Mouse (Mus musculus) CD4-positive, CD25-positive, alpha-beta regulatory T cell, adult 4 months (primary cell): Measurements from ENCODE around the gene Rad51ap2. TPM values are rescaled to one million over a fixed set of nuclear protein-coding genes. Genes with fewer than 3 reads are reported as not detected.

Experiments used
- ATAC-seq: one replicate; pipeline ENCODE4 v1.8.0; 2017
- polyA plus RNA-seq, 2 experiments: library from polyadenylated mRNA; unstranded; fragments of 100-300 nt; shearing (Covaris generic); gene quantifications; one replicate each; pipeline ENCODE4 v1.2.1; 2017

Gene Rad51ap2
- polyA plus RNA-seq = not detected

DNA sequence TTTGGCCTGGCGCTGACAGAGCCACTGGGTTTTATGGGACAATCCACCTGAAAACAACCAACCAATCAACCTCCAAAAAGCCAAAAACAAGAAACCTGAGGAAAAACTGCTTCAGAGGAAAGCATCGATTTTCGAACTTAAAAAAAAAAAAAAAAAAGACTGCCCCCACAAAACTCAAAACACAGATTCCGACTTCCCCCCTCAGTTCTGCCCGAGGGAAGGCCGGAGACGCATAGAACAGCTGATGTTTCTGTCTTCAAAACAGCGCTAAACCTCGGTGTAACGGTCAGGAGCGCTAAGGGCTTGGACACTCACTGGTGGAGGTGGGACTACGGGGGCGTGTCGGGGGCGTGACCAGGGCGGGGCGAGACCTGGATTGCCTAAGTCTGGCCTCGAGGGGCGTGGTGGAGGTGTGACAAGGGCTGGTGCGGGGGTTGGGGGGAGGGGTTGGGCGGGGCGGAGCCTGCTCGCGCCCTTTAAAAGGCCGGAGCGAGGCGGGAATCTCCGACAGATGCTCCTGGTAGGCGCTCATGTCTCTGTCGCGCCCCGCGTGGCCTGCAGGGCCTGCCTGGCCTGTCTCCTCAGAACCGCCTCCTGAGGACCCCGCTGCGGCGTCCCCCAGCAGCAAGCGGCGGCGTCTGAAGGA, at the start of gene Rad51ap2:
Rad51ap2 (plus strand) TSS at position 531 of the 646 bp plus-strand sequence.
- ATAC-seq = no peak

DNA sequence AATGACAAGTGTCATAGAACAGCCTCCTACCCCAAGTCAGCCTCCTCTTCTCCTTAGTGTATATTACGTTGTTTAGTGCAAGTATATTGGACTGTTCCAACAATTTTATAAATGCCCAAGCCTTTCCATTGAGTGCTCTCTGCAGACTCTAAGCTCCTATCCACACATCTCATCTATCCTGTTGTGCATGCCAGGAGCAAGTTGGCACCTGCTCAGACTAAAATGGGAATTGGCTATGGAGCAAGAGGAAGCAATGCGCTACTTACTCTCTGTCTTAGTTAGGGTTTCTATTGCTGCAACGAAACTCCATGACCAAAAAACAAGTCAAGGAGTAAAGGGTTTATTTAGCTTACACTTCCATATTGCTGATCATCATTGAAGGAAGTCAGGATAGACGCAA, 48.2 kb upstream of the Rad51ap2 start:
- no peak for ATAC-seq

DNA sequence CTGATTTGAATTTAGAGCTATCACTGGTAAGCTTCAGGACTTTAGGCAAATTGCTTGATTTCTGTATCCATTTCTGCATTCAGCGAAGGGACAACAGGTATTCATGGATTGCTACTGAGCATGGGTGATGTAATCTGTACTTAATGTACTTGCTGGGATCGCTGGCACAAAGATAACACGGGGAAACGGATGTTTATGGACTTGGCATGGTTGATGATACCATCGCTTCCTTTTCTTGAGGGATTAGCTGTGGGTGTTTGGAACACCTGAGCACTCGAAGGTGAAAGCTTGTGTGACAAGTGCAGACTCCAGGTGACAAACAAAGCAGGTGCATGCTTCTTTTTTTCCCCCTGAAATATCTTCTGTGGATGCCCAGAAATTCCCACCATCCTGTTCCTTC, 37.8 kb upstream of the Rad51ap2 start:
- no peak for ATAC-seq

DNA sequence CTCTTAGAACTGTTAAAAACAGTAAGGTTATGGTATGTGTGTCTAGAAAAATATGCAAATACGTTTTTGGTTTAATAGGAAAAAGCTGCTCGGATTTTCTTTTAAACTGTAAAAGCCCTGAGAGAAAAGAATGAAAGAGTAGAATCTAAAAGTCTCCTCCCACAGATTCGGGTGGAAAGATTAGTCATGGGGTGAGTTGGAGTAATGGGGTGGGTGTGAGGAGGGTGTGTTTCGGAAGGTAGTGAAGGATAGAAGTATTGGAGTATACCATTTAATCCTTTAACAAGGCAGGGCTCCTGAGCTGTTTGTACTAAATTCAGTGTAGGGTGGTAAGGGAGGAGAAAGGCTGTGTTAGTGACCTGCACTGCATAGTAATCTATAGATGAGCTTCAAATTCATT, 28.5 kb upstream of the Rad51ap2 start:
- ATAC-seq = no peak

DNA sequence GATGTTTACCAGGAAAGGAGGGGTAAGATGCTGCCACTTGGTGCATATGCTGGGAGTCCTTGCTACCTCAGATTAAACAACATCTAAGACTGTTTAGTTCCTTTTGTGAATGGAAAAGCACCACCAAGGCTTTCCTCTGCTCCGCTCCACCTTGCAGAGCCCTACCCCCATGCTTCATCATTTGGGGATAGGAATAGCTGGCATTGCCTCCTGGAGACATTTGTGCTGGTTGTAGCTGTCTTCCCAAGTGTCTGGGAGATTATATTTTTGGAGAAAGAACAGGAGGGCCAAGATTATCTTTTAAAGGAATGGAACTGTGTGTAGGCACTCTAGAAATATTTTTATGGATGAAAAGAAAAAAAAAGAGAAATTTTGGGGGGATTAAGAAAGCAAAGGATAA, 22.8 kb upstream of the Rad51ap2 start:
- no peak for ATAC-seq

DNA sequence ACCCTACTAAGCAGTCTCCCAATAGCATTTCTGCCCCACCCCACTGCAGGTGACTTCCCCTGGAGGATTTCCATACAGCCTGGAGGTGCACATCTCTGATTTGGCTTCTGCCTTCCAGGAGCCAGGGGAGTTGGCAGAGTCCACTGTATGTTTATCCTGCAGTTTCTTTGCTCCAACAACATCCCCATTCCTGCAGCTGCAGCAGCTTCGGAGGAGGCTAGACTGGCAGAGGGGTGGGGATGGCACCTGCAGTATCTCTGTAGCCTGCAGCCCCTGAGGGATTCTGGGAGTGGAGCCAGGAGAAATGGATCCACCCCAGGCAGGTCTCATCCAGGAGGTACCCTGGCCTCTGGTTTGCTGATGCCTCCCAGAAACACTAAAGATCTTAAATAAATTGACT, 22.2 kb upstream of the Rad51ap2 start:
- no peak for ATAC-seq

DNA sequence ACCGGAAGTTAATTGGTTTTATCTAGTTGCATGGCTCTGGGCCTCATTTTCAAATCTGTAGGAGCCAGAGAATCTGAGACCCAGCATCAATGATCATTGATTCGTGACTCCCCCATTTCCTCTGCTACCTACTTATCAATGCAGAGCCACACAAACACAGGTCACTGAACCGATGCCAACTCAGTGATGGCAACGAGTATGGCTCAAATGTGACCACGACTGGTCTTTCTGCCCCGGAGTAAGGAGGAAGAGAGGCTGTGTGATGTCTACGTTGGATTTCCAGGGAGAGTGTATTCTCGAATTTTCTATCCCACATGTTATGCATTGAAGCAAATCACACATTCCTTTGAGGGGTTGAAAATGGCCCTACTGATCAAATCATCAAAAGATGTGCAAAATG, 21.4 kb upstream of the Rad51ap2 start:
- no peak for ATAC-seq

DNA sequence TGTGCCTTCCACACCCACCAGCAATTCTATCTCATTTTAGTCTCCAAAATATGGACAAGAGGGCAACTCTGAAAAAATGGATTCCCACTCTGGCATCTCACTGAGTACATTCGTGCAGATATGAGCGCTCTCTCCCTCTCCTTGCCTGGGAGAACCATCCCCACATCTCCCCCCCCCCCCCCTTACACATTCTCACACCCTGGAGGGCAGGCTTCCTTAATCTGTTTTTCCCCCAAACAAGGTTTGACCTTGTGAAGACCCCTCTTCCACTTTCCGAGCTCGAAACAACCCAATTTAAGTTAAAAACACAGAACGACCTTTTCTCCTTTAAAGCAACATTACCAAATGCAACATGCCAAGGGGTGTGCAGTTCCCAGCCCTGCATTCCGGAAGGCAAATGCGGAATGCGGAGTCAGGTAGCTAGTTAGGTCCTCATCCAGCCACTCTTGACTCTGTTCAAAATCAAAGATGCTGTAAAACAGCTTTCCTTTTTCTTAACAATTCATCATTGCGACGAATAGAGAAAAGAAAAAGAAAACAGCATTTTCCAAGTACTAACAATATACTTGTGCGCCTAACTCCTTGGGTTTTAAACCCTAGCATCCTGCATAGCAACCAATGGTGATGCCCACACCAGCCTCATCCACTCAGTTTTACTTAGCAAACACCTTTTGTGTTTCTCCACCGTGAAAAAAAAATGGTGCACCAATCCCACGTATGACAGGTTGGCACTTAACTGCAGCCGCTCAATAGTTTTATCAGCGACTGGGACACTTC, 20.4 kb upstream of the Rad51ap2 start:
- no peak for ATAC-seq

DNA sequence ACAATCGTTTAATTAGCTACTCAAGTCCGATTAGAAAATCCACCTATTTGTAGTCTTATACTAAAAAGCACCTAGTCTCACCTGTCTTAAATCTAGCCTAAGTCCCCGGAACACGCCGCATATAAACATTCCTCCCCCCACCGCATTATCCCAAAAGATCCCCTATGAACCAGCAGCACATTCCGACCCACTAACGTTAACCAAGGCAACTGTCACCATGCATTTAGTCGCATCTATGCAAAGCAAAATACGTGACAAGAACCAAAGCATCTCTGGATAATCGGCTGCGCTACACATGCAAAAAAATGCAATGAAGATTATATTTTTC, 19.9 kb upstream of the Rad51ap2 start:
- ATAC-seq = no peak

DNA sequence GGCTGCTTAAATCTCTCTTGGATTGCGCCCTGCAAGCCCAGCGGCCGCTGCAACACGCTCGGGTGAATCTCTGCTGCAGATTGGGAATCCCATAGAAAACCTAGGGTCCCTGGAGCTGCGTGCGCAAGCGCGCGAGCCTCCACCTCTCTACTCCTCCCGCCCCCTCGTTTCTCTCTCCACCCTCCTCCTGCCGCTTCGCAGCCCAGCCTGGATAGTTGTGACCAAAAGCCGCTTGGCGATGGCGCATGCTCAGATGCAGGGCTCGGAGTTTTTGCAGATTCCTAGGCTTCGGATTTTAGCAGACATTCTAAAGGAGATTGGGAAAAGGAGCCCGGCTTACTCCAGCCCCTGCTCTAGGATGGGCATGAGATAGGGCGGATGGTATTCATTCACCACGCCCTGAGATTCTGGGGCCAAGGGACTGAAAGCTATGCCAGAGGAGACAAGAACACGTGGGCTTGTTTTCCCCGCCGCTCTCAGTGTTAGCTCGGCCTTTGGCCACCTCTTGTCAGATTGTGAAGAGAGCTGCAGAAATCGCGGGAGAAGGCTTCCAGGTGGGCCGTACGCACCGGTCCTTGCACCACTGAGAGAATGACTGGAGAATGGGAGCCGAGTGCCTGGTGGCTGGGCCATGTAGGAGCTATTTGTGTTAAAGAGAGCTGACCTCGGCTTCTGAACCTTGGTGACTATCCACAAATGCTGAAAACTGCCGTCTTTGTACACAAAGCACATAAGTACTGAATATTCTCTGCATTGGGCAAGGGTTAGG, 19.2 kb upstream of the Rad51ap2 start, which contains the start of gene Vsnl1:
Vsnl1 (minus strand) TSS at position 117 of the 769 bp plus-strand sequence.
- ATAC-seq = no peak

DNA sequence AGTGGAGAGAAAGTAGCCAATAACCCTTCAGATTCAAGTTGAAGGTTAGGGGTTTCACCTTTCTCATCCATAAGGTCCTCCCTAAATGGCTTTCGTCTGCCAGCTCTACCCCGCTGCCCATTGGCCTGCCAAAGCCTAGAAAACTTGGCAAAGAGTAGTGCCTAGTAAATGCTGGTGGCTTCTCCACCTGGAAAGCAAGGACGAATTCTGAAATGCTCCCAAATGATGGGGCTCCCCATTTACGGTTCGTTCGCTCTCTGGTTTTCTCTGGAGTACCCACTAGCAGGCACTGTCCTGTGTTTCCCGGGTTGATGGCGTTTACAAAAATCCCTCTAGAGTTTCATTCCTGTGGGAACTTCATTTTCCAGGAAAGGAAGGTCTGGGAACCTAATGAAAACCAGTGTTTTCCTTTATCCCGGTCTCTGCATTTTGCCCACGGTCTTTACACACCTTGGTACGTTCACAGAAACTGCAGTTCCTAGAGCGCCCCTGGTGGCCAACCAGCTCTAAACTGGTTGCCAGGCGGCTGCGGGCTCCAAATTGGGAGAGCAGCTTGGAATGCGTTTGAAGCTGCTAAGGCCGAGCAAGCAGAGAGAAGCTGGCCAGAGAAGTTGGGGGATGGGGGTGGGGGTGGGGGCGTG, 18.5 kb upstream of the Rad51ap2 start:
- ATAC-seq = no peak

DNA sequence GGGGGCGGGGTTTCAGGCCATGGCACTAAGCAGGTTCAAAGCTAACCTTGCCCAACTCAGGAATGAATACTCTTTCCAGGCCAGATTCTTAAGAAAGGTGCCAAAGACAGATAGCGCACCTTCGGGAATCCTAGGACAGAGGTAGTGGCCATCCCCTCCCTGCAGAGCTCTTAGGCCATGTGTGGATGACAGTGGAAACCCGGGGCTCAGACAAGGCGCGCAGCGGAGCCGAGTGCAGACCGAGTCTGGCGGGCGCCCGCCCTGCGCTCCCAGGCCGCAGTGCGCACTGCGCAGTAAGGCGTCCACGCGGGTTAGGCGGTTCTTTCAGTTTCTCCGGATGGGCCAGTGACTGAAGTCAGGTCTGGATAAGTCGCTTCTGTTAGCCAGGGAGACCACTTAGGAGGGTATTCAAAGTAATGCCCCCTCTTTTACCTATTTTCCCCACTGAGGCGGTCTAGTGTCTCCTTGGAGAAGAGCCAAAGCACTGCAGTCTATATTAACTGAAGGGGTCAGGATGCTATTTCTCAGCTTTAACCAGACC, 17.9 kb upstream of the Rad51ap2 start:
- no peak for ATAC-seq

DNA sequence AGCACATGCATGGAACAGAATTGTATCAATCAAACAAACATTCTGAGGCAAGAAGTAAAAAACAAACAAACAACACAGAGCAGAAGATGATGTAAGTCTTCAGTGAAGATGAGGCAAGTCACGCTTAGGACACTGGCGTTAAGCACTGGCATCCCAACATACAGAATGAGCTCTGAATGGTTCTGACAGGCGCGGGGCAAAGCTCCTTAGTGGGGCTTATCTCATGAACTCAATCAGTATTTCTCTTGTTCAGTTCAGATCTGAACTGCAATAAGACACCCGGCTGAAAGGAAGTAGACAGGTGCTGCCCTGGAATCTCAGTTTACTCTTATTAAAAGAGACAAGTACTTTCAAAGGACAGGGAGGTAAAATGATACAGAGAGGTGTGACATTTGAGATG, 1.7 kb upstream of the Rad51ap2 start:
- ATAC-seq = no peak

DNA sequence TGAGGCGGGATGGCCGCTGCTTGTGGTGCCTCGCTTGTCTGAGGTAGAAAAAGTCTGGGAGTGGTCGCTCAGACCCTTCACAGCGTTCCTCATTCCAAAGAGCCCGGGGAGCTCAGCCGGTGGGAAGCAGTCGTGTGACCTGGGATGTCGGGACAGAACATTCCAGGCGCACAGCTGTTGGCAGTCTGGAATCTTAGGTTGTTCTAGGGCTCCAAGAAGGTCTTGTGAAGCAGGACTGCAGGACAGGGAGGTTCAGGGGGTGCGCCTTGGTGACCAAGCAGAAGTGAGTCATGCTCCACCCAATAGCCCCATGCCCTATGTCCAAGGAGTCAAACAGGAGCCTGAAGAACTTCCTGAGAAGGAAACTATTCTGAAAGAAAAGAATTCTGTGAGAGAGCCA, 334 bp downstream of the Rad51ap2 start:
- ATAC-seq = no peak

DNA sequence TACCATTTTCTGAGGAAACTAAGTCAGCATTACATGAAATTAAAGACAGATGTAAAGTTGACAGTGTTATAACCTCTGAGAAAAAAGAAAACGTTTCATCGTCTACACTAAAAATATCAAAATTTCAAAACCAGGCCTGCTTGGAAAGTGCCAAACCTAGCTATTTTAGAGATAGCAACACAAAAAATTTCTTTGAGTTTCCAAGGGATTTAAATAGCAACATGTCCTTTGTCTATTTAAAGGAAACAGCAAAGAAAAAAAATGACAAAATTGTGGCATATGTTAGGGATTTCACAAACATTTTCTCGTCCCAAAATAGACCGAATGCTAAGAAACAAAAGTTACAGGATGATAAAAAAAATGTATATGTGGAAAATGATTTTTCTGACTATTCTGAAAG, 753 bp downstream of the Rad51ap2 start:
- no peak for ATAC-seq

Other genes with a start within 250 kb of the Rad51ap2 start
- gene Msgn1, start 247.1 kb upstream of the Rad51ap2 start, polyA plus RNA-seq = under 1 TPM in 1 of 2 experiments, not detected in 1; 0.73 TPM
- 1 to 10 TPM; 1.2 to 1.5 TPM for gene Gen1, start 190.3 kb upstream of the Rad51ap2 start, polyA plus RNA-seq
- gene Smc6, start 190.2 kb upstream of the Rad51ap2 start, polyA plus RNA-seq = 100 to 1,000 TPM; 119 to 222 TPM
- gene Vsnl1, start 19.5 kb upstream of the Rad51ap2 start, polyA plus RNA-seq = not detected